Mouse (Mus musculus) thymus, adult 2 months (tissue): Measurements from ENCODE around the gene Abhd11. TPM values are rescaled to one million over a fixed set of nuclear protein-coding genes. Genes with fewer than 3 reads are reported as not detected.
"Not testable (repeated sequence)": the region's sequence is repeated elsewhere in the genome, so short reads cannot be mapped to it uniquely, and the experiment has no call there.

Source experiments
- DNase-seq: peaks from one replicate; pipeline ENCODE4 v3.0.0; 2021
- H3K27ac ChIP-seq: fragments of 200-500 bp; 2 replicates; pipeline ENCODE4 v1.5.1; 2012; ENCODE audit warnings: low read length, control low read depth; ENCODE audit not compliant: control insufficient read depth, insufficient read depth
- H3K27me3 ChIP-seq: fragments of 200-500 bp; 2 replicates; pipeline ENCODE4 v1.6.1; 2012; ENCODE audit warnings: mild to moderate bottlenecking, low read length, moderate library complexity, mixed read lengths; ENCODE audit not compliant: control insufficient read depth, insufficient read depth
- H3K36me3 ChIP-seq: fragments of 200-500 bp; 2 replicates; pipeline ENCODE4 v1.6.1; 2012; ENCODE audit warnings: mild to moderate bottlenecking, low read length, moderate library complexity; ENCODE audit not compliant: control insufficient read depth, insufficient read depth
- H3K4me1 ChIP-seq: fragments of 200-500 bp; replicated peaks from 2 replicates; pipeline ENCODE4 v1.6.1; 2012; ENCODE audit warnings: low read length; ENCODE audit not compliant: control insufficient read depth, insufficient read depth
- H3K4me3 ChIP-seq: fragments of 200-500 bp; 2 replicates; pipeline ENCODE4 v1.5.1; 2012; ENCODE audit warnings: mild to moderate bottlenecking, low read length, control low read depth, moderate library complexity; ENCODE audit not compliant: control insufficient read depth, insufficient read depth
- CTCF ChIP-seq: fragments of 200-500 bp; IDR thresholded peaks from 2 replicates; pipeline ENCODE4 v1.5.1; 2012; ENCODE audit warnings: mild to moderate bottlenecking, control low read depth, low read length, moderate library complexity, borderline replicate concordance; ENCODE audit not compliant: control insufficient read depth, poor library complexity, insufficient read depth; ENCODE audit errors: extremely low read depth
- POLR2A ChIP-seq: fragments of 200-500 bp; IDR thresholded peaks from 2 replicates; pipeline ENCODE4 v1.6.1; 2012; ENCODE audit warnings: mild to moderate bottlenecking, low read length, control low read depth, moderate library complexity; ENCODE audit not compliant: control insufficient read depth, poor library complexity, insufficient read depth; ENCODE audit errors: extremely low read depth
- WGBS: fragments of 180-500 bp; shearing (Covaris S2); methylation state at CpG from one replicate; pipeline ENCODE4 v1.1.7; 2018; 5-methylcytosine and 5-hydroxymethylcytosine counted together
- polyA plus RNA-seq: library from polyadenylated mRNA; depleted of rRNA; stranded (reverse); fragments of >200 nt; gene quantifications from 2 replicates; pipeline ENCODE4 v1.2.3, GENCODE M21; 2012; rRNA removed

The Abhd11 gene
- polyA plus RNA-seq, result 71.7 and 84.8 TPM in 2 replicates

- Histone ChIP-seq H3K4me3 (peak within 1 kb of the TSS; percentile 58), H3K4me1 (peaks cover 12% of the 10 kb centered on the region), H3K27me3 (no peaks in the 10 kb centered on the region), H3K27ac (peak within 1 kb of the TSS; percentile 77), H3K36me3 (no peaks in the 10 kb centered on the region)
- DNase-seq, result peak; percentile 99
- under 1% methylated on average over 52 of the region's 52 CpGs for WGBS
- TF ChIP-seq POLR2A (peak; percentile 61; the same call in 1 of the 2 replicates), CTCF (peak; percentile 2; the same call in 1 of the 2 replicates)
Observed at GRCm38 (mm10) chr5:135008671-135009589, at the start of gene Abhd11. TSS of gene Abhd11 (plus strand) at chr5:135009152.

GRCm38 (mm10) chr5:134960430-134960829 is 48.5 kb upstream of the Abhd11 start:
- Histone ChIP-seq H3K36me3 (no peaks in the 10 kb centered on the region), H3K4me1 (peaks cover 40% of the 10 kb centered on the region), H3K27me3 (no peaks in the 10 kb centered on the region), H3K4me3 (no peak overlapping the region), H3K27ac (peak overlapping the region; percentile 54; the same call in 1 of the 2 replicates)
- DNase-seq, result peak; percentile 43
- 16% methylated on average over 2 of the region's 2 CpGs for WGBS
- TF ChIP-seq CTCF (no peak), POLR2A (no peak)

GRCm38 (mm10) chr5:134961519-134961918 is 47.4 kb upstream of the Abhd11 start:
- no peak overlapping the region for H3K4me3 ChIP-seq
- no peak for DNase-seq
- no peak overlapping the region for H3K27ac ChIP-seq
- TF ChIP-seq CTCF (no peak), POLR2A (no peak)
- H3K4me1 ChIP-seq, result peaks cover 47% of the 10 kb centered on the region
- WGBS, result 94% methylated on average over 2 of the region's 2 CpGs
- no peaks in the 10 kb centered on the region for H3K36me3 ChIP-seq
- no peaks in the 10 kb centered on the region for H3K27me3 ChIP-seq

- no peak for DNase-seq
- 78% methylated on average over 5 of the region's 5 CpGs for WGBS
- H3K4me3 ChIP-seq, result no peak overlapping the region
- TF ChIP-seq CTCF (no peak), POLR2A (no peak)
- no peaks in the 10 kb centered on the region for H3K36me3 ChIP-seq
- H3K27ac ChIP-seq, result no peak overlapping the region
- no peaks in the 10 kb centered on the region for H3K27me3 ChIP-seq
- peaks cover 35% of the 10 kb centered on the region for H3K4me1 ChIP-seq
Observed at GRCm38 (mm10) chr5:134963546-134963945, 45.4 kb upstream of the Abhd11 start.

- DNase-seq, H3K27me3 ChIP-seq, H3K4me3 ChIP-seq, H3K27ac ChIP-seq, H3K36me3 ChIP-seq: not testable (repeated sequence)
- peaks cover 25% of the 10 kb centered on the region for H3K4me1 ChIP-seq
Observed at GRCm38 (mm10) chr5:134964655-134965054, 44.3 kb upstream of the Abhd11 start.

GRCm38 (mm10) chr5:134965473-134965851 is 43.5 kb upstream of the Abhd11 start:
- peak; percentile 75 for DNase-seq
- Histone ChIP-seq H3K27me3 (no peaks in the 10 kb centered on the region; the same call in 1 of the 2 replicates), H3K36me3 (no peaks in the 10 kb centered on the region), H3K27ac (no peak overlapping the region), H3K4me1 (peaks cover 18% of the 10 kb centered on the region), H3K4me3 (no peak overlapping the region)
- no peak for TF ChIP-seq POLR2A
- TF ChIP-seq CTCF, result no peak
- 12% methylated on average over 10 of the region's 10 CpGs for WGBS
